Mouse (Mus musculus) CH12.LX (cell line): ENCODE data around the gene Kcnj2.

ENCODE experiments used
- CTCF ChIP-seq, 2 experiments: IDR thresholded peaks in 1 of 2; conservative IDR thresholded peaks in 1 of 2; 2 replicates each; pipeline ENCODE4 v1.5.1; 2011 to 2012; ENCODE audit warnings: low read depth in 2 of 2, low read length in 2 of 2, improper control_type of control experiment in 1 of 2, inconsistent platforms in 1 of 2, mild to moderate bottlenecking in 1 of 2, moderate library complexity in 1 of 2
- POLR2A ChIP-seq: IDR thresholded peaks from 2 replicates; pipeline ENCODE4 v1.6.1; 2011; ENCODE audit warnings: low read depth, mild to moderate bottlenecking, improper control_type of control experiment, low read length

GRCm38 (mm10) chr11:111054854-111055822 lies 10.8 kb upstream of the Kcnj2 start:
- TF ChIP-seq POLR2A (no peak), CTCF (conservative IDR thresholded peaks at IDR 0.05 in 1 of 2, IDR thresholded peaks at IDR 0.05 in 1 of 2; ENCODE audit: low read depth in 2 of 2, low read length in 2 of 2) (no peak)
